Mouse (Mus musculus): ENCODE results near the gene Tbce.

DNA sequence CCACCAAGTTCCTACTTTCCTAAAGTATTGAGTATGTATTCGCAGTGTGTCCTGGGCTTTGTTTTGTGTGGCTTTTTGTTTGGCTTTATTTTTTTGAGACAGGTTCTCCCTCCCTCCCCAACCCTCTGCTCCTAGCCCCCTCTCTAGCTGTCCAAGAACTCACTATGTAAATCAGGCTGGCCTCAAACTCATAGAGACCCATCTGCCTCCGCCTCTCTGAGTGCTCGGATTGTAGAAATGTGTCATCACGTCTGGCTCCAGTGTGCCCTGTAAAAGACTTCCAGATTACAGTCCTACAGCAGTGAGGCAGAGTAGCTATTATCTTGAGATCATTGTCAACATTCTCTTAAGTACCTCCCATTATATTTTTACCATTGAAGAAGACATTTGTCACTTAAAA lies 78.4 kb downstream of the Tbce start:
- TF ChIP-seq GATA1 (IDR thresholded peaks at IDR 0.05; ENCODE audit: low read length) (no peak), TAL1 (IDR thresholded peaks at IDR 0.05; ENCODE audit: low read length) (no peak)

All from erythroblast, embryonic 14.5 days (primary cell).